Mouse (Mus musculus): ENCODE measurements around the gene Slc30a3.

DNA sequence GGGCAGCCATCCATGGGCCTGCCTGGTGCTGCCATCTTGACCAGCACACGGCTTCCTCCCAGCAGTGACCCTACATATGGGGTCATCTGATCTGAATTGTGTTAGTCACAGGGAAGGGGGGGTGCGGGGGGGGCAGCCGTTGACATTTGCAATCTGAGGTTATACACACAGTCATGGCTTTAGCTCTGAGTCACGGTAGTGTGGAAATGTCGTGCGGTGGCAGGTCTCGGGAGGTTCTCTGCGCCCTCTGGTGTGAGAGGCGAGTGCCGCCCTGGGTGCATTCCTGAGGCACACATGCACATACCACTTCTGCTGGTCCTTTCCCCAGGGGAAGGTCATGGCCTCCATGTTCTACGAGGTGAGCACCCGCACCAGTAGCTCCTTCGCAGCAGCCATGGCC is 31.7 kb downstream of the Slc30a3 start:
- TF ChIP-seq EP300 (optimal IDR thresholded peaks at IDR 0.05) (no peak), CTCF (IDR thresholded peaks at IDR 0.05; ENCODE audit: low read depth) (no peak)

All from stomach, postnatal 0 days (tissue).